Mouse (Mus musculus): Measurements from ENCODE around the gene Tnfaip2.

The Tnfaip2 gene

DNA sequence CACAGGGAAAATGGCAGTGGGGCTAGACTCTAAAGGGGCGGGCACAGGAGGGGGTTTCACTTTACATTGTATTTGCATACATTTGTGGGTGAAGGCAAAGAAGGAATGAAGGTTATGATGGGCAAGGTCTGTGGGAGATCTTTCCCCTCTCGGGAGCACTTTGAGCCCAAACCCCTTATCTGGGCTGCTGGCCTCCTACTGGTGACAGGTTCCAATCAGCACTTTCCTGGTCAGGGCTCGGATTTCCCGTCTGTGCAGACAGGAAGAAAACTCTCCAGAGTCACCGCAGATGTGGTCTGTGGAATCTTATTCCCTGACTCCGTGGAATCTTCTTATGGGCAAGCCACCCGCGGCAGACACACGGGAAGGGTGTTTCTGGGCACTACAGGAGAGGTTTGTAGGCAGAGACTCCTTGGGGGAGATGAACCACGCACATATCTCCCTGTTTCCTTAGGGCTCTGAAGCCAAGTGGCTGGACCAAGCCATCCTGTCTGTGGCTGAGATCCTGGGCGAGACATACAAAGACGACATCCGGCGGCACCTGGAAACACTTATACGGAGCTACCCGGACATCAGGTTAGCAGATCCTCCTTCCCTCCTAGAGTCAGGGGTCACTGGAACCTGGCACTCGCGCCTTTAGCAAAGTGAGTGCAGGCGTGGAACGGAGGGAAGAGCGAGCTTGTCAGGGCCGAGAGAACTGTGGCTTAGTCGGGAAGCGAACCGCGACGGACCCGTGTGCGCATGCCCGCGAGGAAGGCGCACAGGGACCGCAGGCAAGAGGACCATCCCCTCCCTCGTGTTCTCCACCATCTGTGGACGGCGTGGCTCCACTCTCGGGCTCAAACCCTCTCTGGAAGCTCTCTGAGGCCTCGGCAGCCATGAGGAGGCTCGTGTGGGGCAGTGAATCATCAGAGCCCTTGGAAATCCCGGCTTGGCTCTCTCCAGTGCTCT is 13.0 kb upstream of the Tnfaip2 start:
- no peak for DNase-seq

DNA sequence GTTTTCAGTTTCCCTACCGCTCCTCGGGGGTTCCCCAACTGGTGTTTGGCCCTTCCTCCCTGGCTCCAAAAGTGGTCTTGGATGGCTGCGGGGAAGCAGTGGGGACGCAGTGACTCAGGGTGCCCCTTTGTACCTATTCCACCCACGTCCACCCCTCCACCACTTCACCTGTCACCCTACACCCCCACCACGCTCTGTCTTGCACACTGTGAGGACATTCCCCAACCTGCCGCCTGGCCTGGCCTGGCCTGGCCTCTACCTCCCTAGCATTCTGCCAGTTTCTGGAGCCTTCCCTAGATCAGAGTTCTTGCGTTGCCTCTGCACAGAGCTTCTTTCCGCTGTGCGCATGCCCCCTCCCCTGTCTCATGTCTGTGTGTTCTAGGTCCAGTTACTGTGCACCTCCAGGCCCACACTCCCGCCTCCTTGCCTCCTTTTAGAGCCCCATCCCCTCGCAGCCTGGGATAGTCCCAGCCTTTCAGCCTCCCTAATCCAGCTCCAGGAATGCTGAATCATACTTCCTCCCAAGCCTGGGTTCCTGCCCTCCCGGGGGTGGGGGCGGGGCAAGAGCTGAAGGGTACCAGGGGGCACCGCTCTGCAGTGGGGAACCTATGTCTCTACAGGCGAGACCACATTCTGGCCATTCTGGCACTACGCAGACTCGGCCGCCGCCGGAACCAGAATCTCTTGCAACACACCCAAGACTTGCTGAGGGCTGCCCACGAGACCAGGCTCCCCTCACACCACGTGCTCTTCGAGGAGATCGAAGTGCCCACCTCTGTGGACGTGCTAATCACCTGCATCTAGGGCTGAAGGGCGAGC is 12.0 kb upstream of the Tnfaip2 start:
- DNase-seq, result no peak

DNA sequence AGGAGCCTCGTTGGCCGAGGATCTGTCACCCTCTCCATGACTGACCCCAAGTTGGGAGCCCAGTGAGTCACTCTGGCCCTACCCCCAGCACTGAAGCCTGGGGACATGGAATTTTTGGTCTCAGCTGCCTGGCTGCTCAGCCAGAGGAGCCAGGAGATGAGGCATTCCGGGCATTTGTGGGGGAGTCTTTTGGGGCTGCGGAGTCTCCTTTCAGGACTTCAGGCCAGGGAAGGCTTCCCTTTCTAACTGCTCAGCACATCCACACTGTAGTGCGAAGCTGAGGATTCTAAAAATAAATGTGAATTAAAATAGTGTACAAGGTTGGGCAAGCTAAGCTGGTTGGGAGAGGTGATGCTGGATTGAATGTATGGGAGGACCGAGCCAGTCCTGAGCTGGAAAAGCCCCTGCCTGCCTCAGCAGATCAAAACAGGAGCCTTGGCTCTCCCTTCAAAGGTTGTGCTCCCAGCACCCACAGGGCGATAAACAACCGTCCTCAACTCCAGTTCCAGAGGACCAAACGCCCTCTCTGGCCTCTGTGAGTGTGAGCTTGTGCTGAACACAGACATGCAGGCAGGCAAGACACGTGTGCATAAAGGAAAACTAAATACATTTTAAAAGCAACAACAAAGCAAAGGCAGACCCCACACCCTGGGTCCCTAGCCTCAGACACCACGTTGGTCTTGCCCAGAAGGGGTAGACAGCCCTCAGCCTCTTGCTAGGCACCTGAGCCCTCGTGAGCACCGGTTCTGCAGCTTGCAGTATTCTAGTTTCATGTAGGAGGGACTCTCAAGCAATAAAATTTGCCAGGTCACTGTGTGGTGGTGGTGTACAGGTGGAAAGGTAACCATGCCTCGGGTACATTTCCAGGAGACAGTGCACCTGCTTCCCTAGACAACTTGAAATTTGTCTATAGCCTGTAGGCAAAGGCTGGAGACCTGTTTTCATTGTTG is 11.1 kb upstream of the Tnfaip2 start:
- DNase-seq, result no peak

DNA sequence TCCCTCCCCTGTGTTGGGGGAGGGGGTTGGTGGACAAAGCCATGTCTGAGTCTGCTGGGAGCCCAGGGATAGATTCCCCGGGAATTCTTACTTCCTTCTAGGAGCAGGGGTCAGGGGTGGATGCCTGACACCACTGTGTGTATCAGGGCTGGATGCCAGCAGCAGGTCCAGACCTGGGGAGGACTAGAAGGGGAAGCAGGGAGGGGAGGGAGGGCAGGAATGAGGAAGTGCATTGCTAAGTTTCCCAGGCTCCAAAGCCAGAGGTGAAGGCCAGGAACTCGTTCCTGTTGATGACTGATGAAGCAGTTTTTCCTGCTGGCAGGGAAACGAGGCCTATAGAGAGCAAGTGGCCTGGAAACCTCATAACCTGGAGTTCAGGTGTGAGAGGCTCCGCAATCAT is 10.2 kb upstream of the Tnfaip2 start:
- no peak for DNase-seq

DNA sequence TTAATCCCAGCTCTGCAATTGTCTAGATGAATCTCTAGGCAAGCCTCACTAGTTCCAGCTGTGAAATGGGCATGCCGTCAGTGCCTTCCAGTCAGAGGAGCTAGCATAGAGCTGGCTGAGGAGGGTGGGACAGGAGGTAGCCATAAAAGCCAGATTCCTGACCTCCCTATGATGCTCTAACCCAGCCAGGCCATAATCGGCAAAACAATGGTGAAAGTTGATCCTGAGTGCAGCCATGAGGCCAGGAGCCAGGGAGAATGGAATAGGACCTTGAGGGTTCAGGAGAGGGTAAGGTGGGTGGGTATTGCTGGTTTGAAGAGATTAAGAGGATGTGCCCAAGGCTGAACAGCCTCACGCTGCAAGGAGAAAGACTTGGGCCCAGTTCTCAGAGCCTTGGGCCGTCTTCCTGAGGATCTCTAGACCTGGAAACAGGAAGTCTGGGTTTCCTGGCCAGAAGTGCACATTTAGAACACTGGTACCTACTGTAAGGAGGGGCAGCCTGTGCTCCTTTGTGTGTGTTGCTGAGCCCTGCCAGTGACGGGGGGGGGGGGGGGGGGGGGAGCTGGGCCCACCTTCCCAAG is 9.4 kb upstream of the Tnfaip2 start:
- no peak for DNase-seq

DNA sequence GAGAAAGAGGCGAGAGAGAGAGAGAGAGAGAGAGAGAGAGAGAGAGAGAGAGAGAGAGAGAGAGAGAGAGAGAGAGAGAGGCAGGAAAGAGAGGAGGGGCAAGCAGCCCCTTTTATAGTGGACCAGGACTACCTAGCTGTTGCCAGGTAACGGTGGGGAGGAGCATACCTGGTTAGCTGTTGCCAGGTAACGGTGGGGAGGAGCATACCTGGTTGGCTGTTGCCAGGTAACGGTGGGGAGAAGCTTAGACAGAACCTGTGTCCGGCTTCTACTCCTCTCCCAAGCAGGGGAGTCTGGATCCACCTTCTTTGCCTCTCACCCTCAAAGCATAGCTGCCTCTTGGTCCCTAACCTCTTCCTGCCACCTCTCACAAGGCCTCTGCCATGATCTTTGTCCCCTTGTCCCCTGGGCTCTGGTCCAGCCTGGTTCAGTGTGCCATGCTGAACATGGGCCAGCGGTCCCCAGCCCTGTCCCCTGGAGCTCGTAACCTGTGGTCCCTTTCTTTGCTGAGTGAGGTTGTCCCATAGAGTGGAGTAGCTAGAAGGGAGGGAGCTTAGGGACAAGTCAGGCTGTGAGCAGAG is 8.0 kb upstream of the Tnfaip2 start:
- no peak for DNase-seq

DNA sequence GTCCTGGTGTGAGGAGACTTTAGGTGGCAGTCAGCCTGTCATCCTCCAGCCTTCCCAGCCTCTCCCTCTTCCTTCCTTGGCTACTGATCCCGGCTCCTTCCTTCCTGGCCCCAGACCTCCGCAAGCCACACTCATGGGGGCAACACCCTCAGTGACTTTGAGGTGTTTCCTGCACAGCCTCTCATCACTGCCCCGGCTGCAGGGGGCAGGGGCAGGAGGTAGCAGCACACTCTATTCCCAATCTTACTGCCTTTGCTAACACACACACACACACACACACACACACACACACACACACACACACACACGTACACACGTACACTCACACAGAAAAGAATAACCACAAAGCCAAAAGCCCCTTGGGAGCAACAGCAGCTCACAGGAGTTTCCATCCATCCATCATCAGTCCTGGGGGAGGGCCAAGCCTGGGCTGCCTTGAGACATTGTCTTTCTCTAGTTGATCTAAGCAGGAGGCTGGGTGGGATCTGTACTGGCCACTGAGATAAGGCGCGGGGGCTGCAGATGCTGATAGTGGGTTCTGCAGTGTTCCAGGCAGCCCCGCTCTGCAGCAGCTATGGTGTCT is 7.4 kb upstream of the Tnfaip2 start:
- no peak for DNase-seq

DNA sequence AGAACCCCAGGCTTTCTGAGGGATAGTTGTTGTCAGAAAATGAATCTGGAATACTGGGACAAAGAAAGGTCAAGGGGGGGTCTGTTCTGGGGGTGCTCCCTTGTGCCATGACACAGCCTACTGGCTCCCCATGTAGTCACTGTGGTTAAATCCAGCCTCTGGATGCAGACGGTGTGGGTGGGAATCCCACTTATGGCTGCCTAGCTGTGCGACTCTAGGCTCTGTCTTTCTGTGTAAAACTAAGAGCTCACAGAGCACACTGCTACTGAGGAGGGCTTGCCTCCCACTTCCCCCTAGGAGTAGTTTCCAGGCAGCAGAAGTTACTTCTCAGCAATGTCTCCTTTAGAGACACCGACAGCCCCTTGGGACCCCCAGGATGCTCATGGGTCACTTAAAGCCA is 6.1 kb upstream of the Tnfaip2 start:
- DNase-seq, result no peak

DNA sequence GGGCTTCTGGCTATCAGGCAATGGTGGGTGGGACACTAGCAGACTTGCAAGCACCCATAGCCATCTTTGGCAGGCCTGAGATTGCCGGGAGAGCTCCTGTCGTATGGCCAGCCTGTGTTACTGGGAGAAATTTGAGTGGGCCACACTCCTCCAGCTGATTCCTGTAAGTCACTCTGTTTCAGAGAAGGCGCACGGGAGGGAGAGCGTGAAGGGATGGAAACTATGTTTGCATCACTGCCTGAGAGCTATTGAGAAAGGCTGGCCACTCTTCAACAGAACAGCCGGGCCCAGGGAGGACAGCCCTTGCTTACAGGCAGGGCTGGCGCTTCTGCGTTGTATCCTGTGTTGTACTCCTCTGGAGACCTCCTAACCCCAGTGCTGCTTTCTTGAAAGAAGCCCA is 5.6 kb upstream of the Tnfaip2 start:
- no peak for DNase-seq

DNA sequence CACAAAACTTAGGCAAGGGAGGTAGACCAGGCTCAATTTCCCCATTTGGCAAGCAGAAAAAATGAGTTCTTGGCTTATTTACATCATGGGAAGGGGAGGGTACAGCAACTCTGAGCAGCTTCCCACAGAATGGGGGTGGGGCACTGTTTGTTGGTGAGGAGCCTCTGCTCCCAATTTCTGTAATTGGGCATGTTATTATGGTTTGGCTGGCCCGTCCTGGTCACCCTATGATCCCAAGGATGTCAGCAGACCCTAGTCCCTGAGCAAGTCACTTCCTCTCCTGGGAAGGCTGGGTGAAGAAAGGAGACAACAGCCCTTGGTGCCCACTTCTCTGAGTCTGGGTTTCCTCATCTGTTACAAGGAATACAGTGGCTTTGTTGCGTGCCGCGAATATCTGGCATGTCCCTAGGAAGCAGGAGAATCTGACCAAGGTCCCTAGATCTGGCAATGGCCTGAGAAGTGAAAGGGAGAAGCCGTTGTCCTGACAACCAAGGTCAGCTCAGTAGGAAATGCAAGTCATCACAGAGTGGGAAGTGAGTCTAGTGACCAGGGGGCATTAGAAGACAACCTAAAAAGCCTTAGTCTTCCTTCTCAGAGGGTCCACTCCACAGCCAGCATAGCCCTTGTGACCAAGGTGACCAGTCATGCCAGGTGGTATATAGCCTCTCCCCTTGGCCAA is 4.9 kb upstream of the Tnfaip2 start:
- no peak for DNase-seq

DNA sequence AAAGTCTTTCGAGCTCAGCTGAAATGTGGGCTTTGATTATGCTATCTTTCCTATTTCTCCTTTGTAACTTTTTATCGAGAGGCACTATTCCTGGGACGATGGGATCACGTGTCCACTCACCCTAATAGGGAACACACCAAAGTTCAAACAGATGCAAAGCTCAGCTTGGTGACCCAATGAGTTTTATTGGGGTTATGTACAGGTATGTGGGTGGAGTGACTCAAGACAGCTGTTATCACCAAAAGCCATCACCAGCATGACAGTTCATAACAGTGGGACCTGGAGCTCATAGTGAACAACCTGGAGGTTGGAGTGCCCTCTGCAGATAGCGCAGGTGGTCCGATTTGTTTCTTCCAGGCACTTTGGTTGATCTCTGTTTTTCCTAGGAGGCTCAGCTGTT is 3.4 kb upstream of the Tnfaip2 start:
- no peak for DNase-seq

DNA sequence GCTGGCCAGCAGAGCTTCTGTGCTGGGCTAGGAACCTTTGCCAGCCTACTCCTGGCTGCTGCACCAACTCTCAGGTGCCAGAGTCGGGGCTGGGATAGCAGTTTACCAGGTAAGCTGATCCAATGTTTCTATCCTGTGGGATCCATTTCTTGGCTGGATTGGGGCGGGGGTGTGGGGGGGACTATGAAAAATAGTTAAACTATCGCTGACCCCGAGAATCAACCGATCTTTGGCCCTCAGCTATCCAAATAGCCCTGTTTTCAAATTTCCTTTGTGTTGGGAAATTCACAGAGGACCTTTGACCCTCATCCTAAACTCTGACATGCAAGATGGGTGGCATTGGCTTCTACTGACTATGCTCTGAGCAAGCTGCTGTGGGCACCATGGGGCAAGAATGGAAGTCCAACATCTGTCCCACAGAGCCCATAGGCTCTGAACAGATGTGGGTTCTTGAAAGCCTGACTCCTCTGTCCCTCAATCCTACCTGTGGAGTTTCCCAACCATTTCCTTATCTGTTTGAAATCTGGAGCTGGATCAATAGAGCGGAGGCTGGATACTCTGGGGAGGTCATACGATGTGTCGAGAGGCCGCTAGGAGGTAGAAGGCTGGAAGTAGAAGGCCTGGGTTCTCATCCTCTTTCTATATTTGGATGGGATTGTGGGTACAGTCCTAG is 1.4 kb upstream of the Tnfaip2 start:
- DNase-seq, result no peak

DNA sequence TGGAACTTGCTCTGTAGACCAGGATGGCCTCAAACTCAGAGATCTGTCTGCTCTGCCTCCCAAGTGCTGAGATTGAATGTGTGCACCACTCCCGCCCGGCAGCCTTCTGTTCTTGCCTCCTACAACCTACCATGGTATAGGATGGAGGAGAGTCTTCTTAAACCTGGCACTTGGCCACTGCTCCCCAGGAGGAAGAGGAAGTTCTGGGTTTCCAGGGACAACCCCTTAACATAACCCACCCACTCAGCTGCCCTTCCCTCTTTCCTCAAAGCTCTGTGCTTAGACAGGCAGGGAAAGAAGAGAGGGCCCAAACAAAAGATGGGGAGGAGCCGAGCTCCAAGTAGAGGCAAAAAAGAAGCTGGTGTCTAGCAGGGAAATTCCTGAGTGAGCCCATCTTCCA is 746 bp upstream of the Tnfaip2 start:
- no peak for DNase-seq

DNA sequence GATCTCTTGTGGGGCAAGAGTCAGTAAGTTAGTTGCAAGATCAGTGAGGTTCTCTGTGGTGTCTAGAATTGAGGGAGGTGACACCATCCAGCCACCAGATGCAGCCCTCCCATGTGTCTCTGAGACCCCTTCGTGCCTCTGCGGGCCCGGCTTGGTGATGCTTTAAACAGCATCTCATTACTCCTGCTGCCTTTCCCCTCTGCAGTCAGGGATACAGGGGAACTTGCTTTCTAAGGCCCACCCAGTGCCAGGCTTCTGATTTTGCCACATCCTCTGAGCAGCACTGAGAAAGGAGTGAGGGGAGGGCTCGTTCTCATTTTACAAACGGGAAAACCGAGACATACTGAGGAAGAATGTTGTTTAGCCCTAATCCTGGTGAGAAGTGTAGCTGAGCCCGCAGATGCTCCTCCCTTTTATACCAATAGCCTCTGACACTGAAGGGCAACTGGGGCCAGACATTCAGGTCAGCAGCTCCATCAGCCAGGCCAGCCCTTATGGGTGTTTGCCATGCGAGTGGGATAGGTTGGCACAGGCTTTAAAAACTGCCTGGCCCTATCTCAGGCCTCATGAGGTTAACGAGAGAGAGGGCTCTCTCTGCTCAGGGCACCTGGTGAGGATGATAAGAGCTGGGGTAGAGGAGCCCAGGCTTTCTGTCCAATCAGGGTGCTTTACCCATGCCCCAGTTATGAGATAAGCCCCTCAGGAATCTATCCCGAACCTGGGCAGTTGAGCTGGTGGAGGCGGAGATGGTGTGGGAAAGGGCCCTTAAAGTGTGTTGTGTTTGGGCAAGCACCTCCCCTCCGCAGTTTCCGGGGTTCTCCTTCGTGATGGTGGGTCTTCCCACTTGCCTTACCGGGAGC is 972 bp downstream of the Tnfaip2 start:
- no peak for DNase-seq

DNA sequence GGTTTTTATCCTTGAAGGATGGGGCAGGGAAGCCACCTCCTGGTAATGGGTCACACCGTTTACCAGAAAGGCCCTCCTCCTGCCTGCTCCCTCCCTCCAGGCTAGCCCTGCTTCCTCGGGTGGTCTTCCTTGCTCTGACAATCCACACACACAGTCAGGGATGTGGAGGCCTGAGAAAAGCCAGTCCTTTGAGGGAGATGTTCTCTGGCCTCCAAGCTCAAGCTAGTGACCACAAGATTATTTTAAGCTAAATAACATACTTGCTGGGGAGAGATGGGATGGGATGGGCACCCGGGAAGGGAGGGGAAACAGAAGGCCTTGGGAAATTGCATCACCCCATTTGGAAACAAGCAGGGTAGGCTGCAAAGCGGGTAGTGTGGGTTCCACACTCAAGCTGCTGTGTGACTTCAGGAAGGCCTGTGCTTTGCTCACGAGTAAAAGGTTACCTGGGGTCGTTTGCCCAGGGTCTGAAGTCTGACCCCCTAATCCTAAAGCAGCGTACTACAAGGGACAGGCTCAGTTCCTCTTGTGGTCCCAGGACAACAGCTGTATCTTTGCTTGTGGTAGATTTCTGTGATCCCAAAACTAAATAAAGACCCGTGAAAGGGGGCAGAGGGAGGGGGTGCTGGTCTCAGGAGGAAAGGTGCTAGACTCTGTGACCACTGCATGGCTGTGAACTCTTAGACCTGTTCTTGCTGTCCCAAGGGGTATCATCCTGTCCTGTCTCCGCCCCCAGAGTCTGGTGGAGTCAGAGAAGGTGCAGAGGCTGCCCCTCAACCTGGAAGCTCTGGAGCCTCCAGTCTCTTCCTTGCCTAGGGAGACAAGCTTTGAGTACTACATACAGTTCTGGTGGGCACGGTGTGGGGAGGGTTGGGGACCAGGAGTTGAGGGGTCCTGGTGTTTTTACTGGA is 1.9 kb downstream of the Tnfaip2 start:
- DNase-seq, result no peak

DNA sequence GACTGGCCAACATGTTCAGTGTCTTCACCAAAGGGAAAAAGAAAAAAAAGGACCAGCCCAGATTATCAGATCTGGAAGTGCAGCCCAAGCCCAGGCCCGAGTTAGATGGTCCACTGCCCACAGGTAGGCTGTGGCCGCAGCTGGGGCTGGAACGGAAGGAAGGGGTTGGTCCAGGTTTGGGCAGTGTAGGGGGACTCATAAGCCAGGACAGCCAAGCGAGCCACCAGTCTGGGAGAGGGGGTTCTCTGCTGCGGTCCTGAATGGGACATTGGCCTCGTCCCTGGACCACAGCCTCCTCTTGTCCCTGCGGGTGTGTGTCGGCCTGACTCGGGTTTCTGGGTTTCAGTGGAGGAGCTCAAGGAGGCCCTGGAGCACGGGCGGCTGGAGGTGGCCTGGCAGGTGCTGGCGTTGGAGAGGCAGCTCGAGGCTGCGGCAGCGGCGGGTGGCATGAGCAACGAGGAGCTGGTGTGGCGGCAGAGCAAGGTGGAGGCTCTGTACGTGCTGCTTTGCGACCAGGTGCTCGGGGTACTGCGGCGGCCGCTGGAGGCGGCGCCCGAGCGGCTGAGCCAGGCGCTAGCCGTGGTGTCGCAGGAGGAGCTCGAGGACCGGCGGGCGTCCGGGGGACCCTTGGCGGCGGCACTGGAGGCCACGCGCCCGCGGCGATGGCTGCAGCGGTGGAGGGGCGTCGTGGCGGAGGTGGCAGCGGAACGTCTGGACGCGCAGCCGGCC is 3.1 kb downstream of the Tnfaip2 start:
- DNase-seq, result no peak

DNA sequence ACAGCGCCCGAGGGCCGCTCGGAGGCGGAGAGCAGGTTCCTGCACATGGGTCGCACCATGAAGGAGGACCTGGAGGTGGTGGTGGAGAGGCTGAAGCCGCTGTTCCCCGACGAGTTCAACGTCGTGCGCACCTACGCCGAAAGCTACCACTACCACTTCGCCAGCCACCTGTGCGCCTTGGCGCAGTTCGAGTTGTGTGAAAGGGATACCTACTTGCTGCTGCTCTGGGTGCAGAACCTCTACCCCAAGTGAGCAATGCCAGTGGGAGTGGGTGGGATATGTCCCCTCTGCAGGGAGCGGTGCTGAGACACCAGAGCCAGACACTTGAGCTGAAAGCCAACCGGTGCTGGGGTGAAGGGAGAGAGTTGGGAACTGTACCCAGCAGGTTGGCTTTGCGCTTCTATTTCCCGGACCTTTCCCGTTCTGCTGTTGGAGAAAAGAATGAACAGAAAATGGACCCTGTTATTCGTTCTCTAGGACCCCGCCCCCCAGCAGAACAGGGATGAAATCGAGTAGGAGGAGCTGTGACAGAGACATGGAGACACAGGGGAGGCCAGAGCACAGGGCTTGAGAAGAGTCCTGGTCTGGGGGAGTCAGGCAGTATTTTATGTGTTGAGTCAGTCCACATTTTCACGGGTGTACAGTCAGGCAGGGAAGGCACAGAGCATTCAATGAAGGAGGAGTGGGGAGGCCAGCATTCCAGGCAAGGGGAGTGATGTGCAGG is 3.8 kb downstream of the Tnfaip2 start:
- DNase-seq, result no peak

All from cerebellum, adult 11 months (tissue).